Mouse (Mus musculus) lung, adult 2 months (tissue): ENCODE measurements around the gene Kif3a. TPM values are rescaled to one million over a fixed set of nuclear protein-coding genes. Genes with fewer than 3 reads are reported as not detected.

Source experiments
- DNase-seq: peaks from one replicate; pipeline ENCODE4 v3.0.0; 2022
- H3K4me1 ChIP-seq: fragments of 200-500 bp; 2 replicates; pipeline ENCODE4 v1.6.1; 2011; ENCODE audit warnings: low read length; ENCODE audit not compliant: control insufficient read depth, insufficient read depth
- H3K4me3 ChIP-seq: fragments of 200-500 bp; replicated peaks from 2 replicates; pipeline ENCODE3; 2011; ENCODE audit warnings: low read depth, mild to moderate bottlenecking, control low read depth, low read length; ENCODE audit errors: extremely low read depth
- CTCF ChIP-seq: fragments of 200-500 bp; IDR thresholded peaks from 2 replicates; pipeline ENCODE4 v1.5.1; 2011; ENCODE audit warnings: mild to moderate bottlenecking, low read length, control low read depth; ENCODE audit not compliant: insufficient read depth
- POLR2A ChIP-seq: fragments of 200-500 bp; IDR thresholded peaks from 2 replicates; pipeline ENCODE4 v1.6.1; 2011; ENCODE audit warnings: low read depth, mild to moderate bottlenecking, control low read depth, low read length, borderline replicate concordance; ENCODE audit errors: extremely low read depth
- WGBS: fragments of 180-500 bp; shearing (Covaris S2); methylation state at CpG from one replicate; pipeline ENCODE4 v1.1.7; 2018; 5-methylcytosine and 5-hydroxymethylcytosine counted together
- polyA plus RNA-seq: library from polyadenylated mRNA; depleted of rRNA; stranded (reverse); fragments of >200 nt; gene quantifications from 2 replicates; pipeline ENCODE4 v1.2.3, GENCODE M21; 2012

Kif3a gene
- polyA plus RNA-seq, 1 experiment, result 8.5 TPM

DNA sequence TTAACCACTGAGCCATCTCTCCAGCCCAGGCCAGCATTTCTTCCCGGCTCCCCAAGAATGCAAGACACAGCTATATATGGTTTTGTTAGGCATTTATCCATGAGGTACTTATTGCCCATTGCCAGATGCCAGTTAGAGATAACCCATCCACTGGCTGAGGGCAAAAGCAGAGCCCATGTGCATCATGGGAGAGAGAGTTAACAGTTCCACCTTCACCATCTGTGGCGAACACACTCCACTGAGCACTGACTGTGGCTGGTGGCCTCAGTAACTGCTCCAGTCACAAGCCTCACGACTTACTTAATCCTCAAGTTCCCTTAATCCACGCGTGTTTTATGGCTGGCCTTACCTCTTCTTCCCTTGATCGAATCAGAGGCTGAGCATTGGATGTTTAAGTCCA, 42.1 kb downstream of the Kif3a start:
- H3K4me1 ChIP-seq, result peaks cover 2% of the 10 kb centered on the region; the same call in 1 of the 2 replicates
- 76% methylated on average over 6 of the region's 6 CpGs for WGBS
- TF ChIP-seq CTCF (no peak), POLR2A (no peak)

DNA sequence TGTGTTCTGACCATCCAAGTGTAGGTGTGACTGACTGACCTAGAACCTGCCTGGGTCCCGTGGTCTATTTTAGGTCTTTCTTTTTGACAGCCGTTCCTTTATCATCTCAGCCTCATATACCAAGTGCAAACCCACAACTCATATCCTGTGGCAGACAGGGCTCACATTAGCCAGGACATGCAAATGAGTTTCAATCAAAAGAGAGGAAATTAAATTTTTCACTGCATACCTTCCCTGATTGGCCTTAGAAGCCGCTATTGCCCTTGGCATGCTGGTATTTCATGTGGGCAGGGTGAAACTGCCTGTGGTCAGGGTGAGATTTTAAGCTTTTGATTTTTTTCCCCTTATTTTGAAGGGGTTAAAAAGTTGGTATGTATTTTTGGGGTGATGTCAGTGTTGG, 42.5 kb downstream of the Kif3a start:
- TF ChIP-seq POLR2A, result no peak
- no peak for TF ChIP-seq CTCF
- DNase-seq, result no peak
- Histone ChIP-seq H3K4me3 (no peak overlapping the region), H3K4me1 (peaks cover 2% of the 10 kb centered on the region; the same call in 1 of the 2 replicates)
- 67% methylated on average over 3 of the region's 3 CpGs for WGBS

More for the DNA sequence above, 42.1 kb downstream of the Kif3a start:
- DNase-seq, result no peak
- no peak overlapping the region for H3K4me3 ChIP-seq

DNA sequence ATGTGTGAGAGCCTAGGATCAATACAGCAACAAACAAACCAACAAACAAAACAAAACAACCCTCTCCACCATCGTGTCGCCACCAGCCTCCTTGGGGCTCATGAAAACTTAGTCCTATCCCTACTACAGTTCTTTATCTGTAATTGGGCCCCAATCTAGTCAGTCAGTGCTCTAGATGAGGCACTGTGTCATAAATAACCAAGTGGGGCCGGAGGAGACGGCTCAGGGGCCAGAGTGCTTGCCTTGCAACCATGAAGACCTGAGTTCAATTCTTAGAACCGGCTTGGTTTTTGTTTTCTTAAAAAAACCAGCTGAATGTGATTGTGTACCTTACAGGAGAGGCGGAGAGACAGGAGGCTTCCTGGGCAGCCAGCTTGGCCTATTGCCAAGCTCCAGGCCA, 48.0 kb downstream of the Kif3a start:
- Histone ChIP-seq H3K4me1 (peaks cover 4% of the 10 kb centered on the region), H3K4me3 (no peak overlapping the region)
- no peak for TF ChIP-seq CTCF
- no peak for TF ChIP-seq POLR2A
- 61% methylated on average over 6 of the region's 6 CpGs for WGBS
- DNase-seq, result no peak

DNA sequence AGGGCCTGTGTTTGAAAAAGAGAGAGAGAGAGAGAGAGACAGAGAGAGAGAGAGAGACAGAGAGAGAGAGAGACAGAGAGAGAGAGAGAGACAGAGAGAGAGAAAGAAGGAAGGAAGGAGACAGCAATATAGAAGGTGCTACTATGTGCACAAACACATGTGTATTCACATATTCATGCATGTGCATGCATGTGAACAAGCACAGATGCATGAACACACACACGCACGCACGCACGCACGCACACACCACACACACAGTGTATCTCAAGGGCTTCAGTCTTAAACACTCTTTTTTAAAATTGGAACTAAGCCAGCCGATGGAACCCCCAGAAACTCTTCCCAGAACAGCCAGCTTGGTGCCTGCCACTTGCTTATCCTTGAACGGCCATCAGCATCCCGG, 48.4 kb downstream of the Kif3a start:
- WGBS, result 95% methylated on average over 8 of the region's 8 CpGs
- DNase-seq, result no peak
- TF ChIP-seq POLR2A (no peak), CTCF (no peak)
- no peak overlapping the region for H3K4me3 ChIP-seq
- peaks cover 4% of the 10 kb centered on the region for H3K4me1 ChIP-seq

DNA sequence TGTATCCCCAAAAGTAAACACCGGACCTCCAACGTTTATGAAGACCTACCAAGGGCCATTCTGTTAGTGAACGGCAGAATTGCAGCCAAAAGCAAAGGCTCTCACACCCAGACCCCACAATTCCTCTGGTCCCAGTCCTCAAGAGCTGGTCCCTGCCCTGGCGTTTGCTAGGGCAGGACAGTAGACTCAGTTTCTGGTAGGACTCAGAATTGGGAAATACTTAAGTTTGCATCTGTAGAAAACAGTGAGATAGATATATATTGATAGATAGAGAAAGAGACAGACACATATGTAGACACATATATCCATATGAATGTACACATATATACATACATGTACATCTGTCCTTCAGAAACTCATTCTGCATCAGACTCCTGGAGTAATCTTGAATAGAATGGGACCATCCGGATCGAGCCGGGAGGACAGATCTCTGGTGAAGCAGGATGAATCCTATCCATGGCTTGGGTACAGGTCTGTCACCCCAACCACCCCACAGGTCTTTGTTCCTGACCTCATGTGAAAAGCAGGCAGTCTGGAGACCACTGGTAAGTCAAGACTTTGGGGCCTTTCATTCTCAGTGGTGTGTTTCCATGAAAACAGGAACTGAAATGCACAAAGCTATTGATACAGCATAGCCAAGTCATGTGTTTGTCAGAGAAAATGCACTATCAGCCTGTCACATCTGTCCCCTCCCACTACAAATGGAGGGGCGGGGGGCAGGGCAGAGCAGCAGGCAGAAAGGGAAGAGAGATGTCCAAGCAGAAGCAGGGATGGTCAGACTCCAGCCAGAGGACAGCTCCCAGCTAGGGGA, 49.8 kb downstream of the Kif3a start:
- Histone ChIP-seq H3K4me3 (no peak overlapping the region), H3K4me1 (peaks cover 4% of the 10 kb centered on the region)
- TF ChIP-seq CTCF, result no peak
- no peak for TF ChIP-seq POLR2A
- DNase-seq, result no peak
- 53% methylated on average over 8 of the region's 8 CpGs for WGBS

DNA sequence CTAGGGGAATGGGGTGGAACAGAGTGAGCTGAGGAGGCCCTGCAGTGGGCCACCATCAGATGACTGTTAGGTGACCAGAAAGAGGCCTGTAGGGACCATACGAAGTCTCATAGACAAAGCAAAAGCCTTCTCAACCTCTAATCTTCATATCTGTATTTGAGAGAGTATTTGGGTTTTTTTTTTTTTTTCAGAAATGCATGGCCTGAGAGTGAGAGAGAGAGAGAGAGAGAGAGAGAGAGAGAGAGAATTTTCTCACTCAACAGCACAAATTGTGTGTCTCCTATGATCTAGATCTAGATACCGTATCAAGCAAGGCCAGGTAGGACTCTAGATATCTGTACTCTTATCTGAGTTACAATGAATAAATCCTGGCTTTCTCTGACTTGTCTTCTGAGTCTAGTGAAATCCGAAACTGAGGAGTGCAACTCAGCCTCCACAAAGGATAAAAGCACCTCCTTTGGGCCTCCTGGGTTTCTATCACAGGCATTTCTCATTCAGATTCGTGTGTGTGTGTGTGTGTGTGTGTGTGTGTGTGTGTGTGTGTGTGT, 50.5 kb downstream of the Kif3a start:
- 70% methylated on average over 4 of the region's 4 CpGs for WGBS
- TF ChIP-seq CTCF (no peak), POLR2A (no peak)
- Histone ChIP-seq H3K4me3 (no peak overlapping the region), H3K4me1 (peaks cover 4% of the 10 kb centered on the region)
- no peak for DNase-seq

DNA sequence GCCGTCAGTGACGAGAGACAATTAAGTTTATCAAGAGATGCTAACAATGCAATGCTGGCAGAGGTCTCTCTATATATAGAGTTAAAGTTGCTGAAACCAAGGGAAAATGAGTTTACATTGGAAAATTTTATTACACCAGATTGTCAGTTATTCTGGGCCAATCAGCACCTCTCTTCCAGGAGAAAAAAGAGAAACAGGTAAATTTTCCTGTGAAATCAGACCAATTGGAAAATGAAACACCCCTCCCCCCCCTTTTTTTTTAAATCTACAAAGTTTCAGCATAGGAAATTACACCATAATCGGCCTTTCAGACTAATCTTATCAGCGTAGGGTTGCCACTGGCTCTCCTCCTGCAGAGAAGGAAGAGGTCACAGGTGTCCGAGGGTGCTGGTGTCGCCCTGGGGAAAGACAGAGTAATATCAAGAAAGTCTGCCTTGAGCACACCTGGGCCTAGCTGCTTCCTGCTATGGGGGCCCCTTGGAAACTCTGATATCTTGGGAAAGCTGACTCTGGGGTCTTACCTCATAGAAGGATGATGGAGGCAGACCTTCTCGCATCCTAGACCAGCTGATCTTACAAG, 51.5 kb downstream of the Kif3a start, which contains the start of gene Il4:
Gene Il4, minus strand, starts transcription at position 51 of the 580 bp plus-strand sequence.
- H3K4me1 ChIP-seq, result peaks cover 4% of the 10 kb centered on the region
- TF ChIP-seq POLR2A (no peak), CTCF (no peak)
- 77% methylated on average over 7 of the region's 7 CpGs for WGBS
- DNase-seq, result no peak
- H3K4me3 ChIP-seq, result no peak within 1 kb of the TSS

DNA sequence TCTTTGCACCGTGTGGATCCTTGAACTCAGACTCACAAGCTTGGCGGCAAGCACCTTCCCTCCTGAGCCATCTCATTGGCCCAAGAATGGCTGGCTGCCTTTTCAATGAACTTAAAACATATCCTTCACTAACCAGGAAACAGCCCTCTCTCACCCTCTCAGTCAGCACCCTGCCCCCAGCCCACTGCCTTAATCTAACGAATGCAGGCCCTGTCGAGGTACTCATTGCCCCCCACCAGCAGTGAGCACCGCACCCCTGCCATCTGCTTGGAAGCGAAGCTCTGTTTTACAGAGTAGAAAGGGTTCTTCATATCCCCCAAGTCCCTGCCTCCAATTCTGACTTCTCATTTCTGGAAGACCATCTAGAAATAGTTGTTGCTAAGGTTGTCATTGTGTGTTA, 52.2 kb downstream of the Kif3a start:
- Histone ChIP-seq H3K4me3 (no peak overlapping the region), H3K4me1 (peaks cover 4% of the 10 kb centered on the region)
- TF ChIP-seq POLR2A (no peak), CTCF (no peak)
- 69% methylated on average over 6 of the region's 6 CpGs for WGBS
- no peak for DNase-seq

DNA sequence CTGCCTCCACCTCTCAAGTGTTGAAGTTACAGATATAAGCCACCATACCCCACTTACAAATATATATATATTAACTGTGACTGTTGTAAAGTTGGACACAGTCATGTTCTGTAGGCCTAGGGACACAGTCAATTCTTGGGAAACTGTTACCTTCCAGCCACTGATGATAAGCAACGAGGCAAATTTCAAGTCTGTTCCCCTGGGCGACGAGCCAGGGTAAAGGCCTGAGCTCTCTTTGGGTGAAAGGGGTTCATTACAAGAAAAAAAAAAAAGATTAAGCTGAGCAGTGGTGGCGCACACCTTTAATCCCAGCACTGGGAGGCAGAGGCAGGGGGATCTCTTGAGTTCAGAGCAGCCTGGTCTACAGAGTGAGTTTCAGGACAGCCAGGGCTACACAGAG, 52.9 kb downstream of the Kif3a start:
- Histone ChIP-seq H3K4me1 (peaks cover 4% of the 10 kb centered on the region), H3K4me3 (no peak overlapping the region)
- 89% methylated on average over 4 of the region's 4 CpGs for WGBS
- no peak for DNase-seq
- TF ChIP-seq CTCF, result no peak
- no peak for TF ChIP-seq POLR2A

DNA sequence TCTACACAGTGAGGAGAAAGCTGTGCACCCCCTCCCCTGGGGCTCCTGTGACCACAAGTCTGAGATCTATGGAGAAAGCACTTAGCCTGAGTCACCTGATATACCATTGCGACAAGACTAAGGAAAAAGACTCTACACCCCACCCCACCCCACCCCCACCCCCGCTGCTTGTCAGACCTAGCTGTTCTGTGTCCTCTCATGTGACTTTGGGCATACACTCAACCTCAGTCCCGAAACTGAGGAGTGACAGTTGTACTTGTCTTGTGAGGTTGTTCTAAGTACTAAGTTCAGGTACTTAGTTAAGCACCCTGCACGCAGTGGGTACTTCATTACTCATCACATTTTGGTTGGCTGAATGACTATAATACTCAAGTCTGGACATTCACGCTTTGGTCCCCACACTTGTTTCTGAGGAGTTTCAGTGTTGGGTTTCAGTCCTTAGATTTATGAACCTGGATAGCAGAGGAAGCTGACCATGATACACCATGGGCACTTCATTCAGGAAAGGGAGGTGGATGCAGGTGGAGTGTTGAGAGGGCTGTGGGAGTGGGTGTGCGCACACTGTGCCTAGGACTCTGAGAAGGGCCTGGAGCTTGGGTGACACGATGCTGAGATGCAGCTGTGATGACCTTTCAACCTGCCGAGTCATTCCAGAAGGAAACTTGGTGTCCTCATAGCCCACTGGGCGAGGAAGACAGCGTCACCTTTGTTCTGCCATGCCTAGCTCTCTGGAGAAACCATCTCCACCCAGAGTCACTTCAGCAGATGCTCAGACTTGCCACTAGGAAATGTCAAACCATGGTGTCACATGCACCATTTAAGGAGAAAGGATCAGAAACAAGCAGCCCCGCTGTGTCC, 54.6 kb downstream of the Kif3a start:
- 84% methylated on average over 11 of the region's 11 CpGs for WGBS
- peaks cover 4% of the 10 kb centered on the region for H3K4me1 ChIP-seq
- TF ChIP-seq POLR2A, result no peak
- no peak for TF ChIP-seq CTCF

More for the DNA sequence above, 54.6 kb downstream of the Kif3a start:
- H3K4me3 ChIP-seq, result no peak overlapping the region
- DNase-seq, result no peak
